Mouse (Mus musculus): ENCODE results near the gene Zfp764. TPM values are rescaled to one million over a fixed set of nuclear protein-coding genes. Genes with fewer than 3 reads are reported as not detected.
"Not testable (repeated sequence)": the region's sequence is repeated elsewhere in the genome, so short reads cannot be mapped to it uniquely, and the experiment has no call there.

Zfp764 gene
- 7.0 and 8.3 TPM in 2 replicates for polyA plus RNA-seq (2016; fragmentation: Nextera tagmentation; extraction: Ambion mirVana)

GRCm38 (mm10) chr7:127406002-127406987 lies at the start of gene Zfp764:
Zfp764 (minus strand) TSS chr7:127406822.
- peak within 1 kb of the TSS; percentile 83 for H3K27ac ChIP-seq
- not testable (repeated sequence) for H3K27me3 ChIP-seq; H3K4me1 ChIP-seq (replicated peaks); H3K9me3 ChIP-seq; H3K36me3 ChIP-seq
- 5% methylated on average over 40 of the region's 40 CpGs for WGBS
- peak within 1 kb of the TSS; percentile 88 for H3K4me2 ChIP-seq
- peak; percentile 75 for ATAC-seq (ENCODE audit: insufficient number of reproducible peaks, insufficient read depth, low FRiP score, low TSS enrichment, low read depth)
- peak within 1 kb of the TSS; percentile 57 for H3K4me3 ChIP-seq (replicated peaks)
- H3K9ac ChIP-seq (replicated peaks) = peak within 1 kb of the TSS; percentile 86

GRCm38 (mm10) chr7:127454905-127455304 lies 48.3 kb upstream of the Zfp764 start:
- peaks cover 73% of the 10 kb centered on the region for H3K36me3 ChIP-seq
- H3K27ac ChIP-seq = no peak overlapping the region
- 86% methylated on average over 7 of the region's 7 CpGs for WGBS

GRCm38 (mm10) chr7:127453056-127453455 lies 46.4 kb upstream of the Zfp764 start:
- 92% methylated on average over 2 of the region's 2 CpGs for WGBS
- Histone ChIP-seq H3K4me1 (replicated peaks) (peaks cover 31% of the 10 kb centered on the region), H3K9ac (replicated peaks) (no peak overlapping the region), H3K36me3 (peaks cover 61% of the 10 kb centered on the region), H3K9me3 (no peaks in the 10 kb centered on the region; the same call in 1 of the 2 replicates), H3K4me2 (no peak overlapping the region), H3K4me3 (replicated peaks) (no peak overlapping the region), H3K27me3 (no peaks in the 10 kb centered on the region), H3K27ac (no peak overlapping the region)
- no peak for ATAC-seq (ENCODE audit: insufficient number of reproducible peaks, insufficient read depth, low FRiP score, low TSS enrichment, low read depth)

More at GRCm38 (mm10) chr7:127454905-127455304, 48.3 kb upstream of the Zfp764 start:
- ATAC-seq (ENCODE audit: insufficient number of reproducible peaks, insufficient read depth, low FRiP score, low TSS enrichment, low read depth) = no peak
- H3K4me1 ChIP-seq (replicated peaks) = peaks cover 27% of the 10 kb centered on the region
- no peak overlapping the region for H3K4me2 ChIP-seq
- no peak overlapping the region for H3K4me3 ChIP-seq (replicated peaks)
- no peaks in the 10 kb centered on the region for H3K27me3 ChIP-seq
- no peaks in the 10 kb centered on the region; the same call in 1 of the 2 replicates for H3K9me3 ChIP-seq
- H3K9ac ChIP-seq (replicated peaks) = no peak overlapping the region

- no peak for ATAC-seq (ENCODE audit: insufficient number of reproducible peaks, insufficient read depth, low FRiP score, low TSS enrichment, low read depth)
- no peaks in the 10 kb centered on the region for H3K9me3 ChIP-seq
- H3K27ac ChIP-seq = no peak overlapping the region
- 89% methylated on average over 7 of the region's 7 CpGs for WGBS
- peak overlapping the region; percentile 96 for H3K9ac ChIP-seq (replicated peaks)
- no peaks in the 10 kb centered on the region for H3K27me3 ChIP-seq
- peak overlapping the region; percentile 80 for H3K4me3 ChIP-seq (replicated peaks)
- H3K36me3 ChIP-seq = peaks cover 62% of the 10 kb centered on the region
- peaks cover 37% of the 10 kb centered on the region for H3K4me1 ChIP-seq (replicated peaks)
- peak overlapping the region; percentile 76 for H3K4me2 ChIP-seq
Measured at GRCm38 (mm10) chr7:127449966-127450365, 43.3 kb upstream of the Zfp764 start.

GRCm38 (mm10) chr7:127448521-127449300 lies 42.1 kb upstream of the Zfp764 start, which contains the start of gene Zfp689:
Zfp689 (minus strand) TSS chr7:127449158.
- H3K4me1 ChIP-seq (replicated peaks) = peaks cover 37% of the 10 kb centered on the region
- no peaks in the 10 kb centered on the region for H3K27me3 ChIP-seq
- peak within 1 kb of the TSS; percentile 96 for H3K9ac ChIP-seq (replicated peaks)
- H3K9me3 ChIP-seq = no peaks in the 10 kb centered on the region
- ATAC-seq (ENCODE audit: insufficient number of reproducible peaks, insufficient read depth, low FRiP score, low TSS enrichment, low read depth) = peak; percentile 82
- peak within 1 kb of the TSS; percentile 76 for H3K4me2 ChIP-seq
- WGBS = under 1% methylated on average over 54 of the region's 54 CpGs
- peak within 1 kb of the TSS; percentile 97 for H3K27ac ChIP-seq
- H3K36me3 ChIP-seq = peaks cover 65% of the 10 kb centered on the region
- H3K4me3 ChIP-seq (replicated peaks) = peak within 1 kb of the TSS; percentile 80

GRCm38 (mm10) chr7:127443976-127444375 lies 37.4 kb upstream of the Zfp764 start:
- WGBS = 92% methylated on average over 20 of the region's 20 CpGs
- H3K9me3 ChIP-seq = no peaks in the 10 kb centered on the region
- ATAC-seq (ENCODE audit: insufficient number of reproducible peaks, insufficient read depth, low FRiP score, low TSS enrichment, low read depth) = no peak
- no peaks in the 10 kb centered on the region for H3K27me3 ChIP-seq
- H3K9ac ChIP-seq (replicated peaks) = no peak overlapping the region
- H3K36me3 ChIP-seq = peaks cover 64% of the 10 kb centered on the region
- H3K27ac ChIP-seq = no peak overlapping the region
- H3K4me1 ChIP-seq (replicated peaks) = peaks cover 5% of the 10 kb centered on the region
- no peak overlapping the region for H3K4me3 ChIP-seq (replicated peaks)
- no peak overlapping the region for H3K4me2 ChIP-seq

GRCm38 (mm10) chr7:127437724-127438123 lies 31.1 kb upstream of the Zfp764 start:
- Histone ChIP-seq H3K9me3 (peaks cover 12% of the 10 kb centered on the region), H3K4me2 (no peak overlapping the region), H3K9ac (replicated peaks) (no peak overlapping the region), H3K27me3 (no peaks in the 10 kb centered on the region), H3K36me3 (peaks cover 15% of the 10 kb centered on the region), H3K27ac (no peak overlapping the region), H3K4me3 (replicated peaks) (no peak overlapping the region), H3K4me1 (replicated peaks) (no peaks in the 10 kb centered on the region)
- ATAC-seq (ENCODE audit: insufficient number of reproducible peaks, insufficient read depth, low FRiP score, low TSS enrichment, low read depth) = no peak
- 90% methylated on average over 3 of the region's 3 CpGs for WGBS

- no peak overlapping the region for H3K4me3 ChIP-seq (replicated peaks)
- no peaks in the 10 kb centered on the region for H3K27me3 ChIP-seq
- H3K9me3 ChIP-seq = peaks cover 12% of the 10 kb centered on the region
- H3K4me1 ChIP-seq (replicated peaks) = no peaks in the 10 kb centered on the region
- H3K9ac ChIP-seq (replicated peaks) = no peak overlapping the region
- ATAC-seq (ENCODE audit: insufficient number of reproducible peaks, insufficient read depth, low FRiP score, low TSS enrichment, low read depth) = no peak
- no peaks in the 10 kb centered on the region for H3K36me3 ChIP-seq
- H3K27ac ChIP-seq = no peak overlapping the region
- 88% methylated on average over 4 of the region's 4 CpGs for WGBS
- H3K4me2 ChIP-seq = no peak overlapping the region
Measured at GRCm38 (mm10) chr7:127435206-127435605, 28.6 kb upstream of the Zfp764 start.

GRCm38 (mm10) chr7:127426354-127426753 lies 19.7 kb upstream of the Zfp764 start:
- 76% methylated on average over 3 of the region's 3 CpGs for WGBS
- H3K4me1 ChIP-seq (replicated peaks) = peaks cover 9% of the 10 kb centered on the region
- no peak for ATAC-seq (ENCODE audit: insufficient number of reproducible peaks, insufficient read depth, low FRiP score, low TSS enrichment, low read depth)

GRCm38 (mm10) chr7:127425911-127426310 lies 19.3 kb upstream of the Zfp764 start:
- no peak overlapping the region for H3K4me3 ChIP-seq (replicated peaks)
- ATAC-seq (ENCODE audit: insufficient number of reproducible peaks, insufficient read depth, low FRiP score, low TSS enrichment, low read depth) = no peak
- H3K4me2 ChIP-seq = no peak overlapping the region
- H3K27ac ChIP-seq = no peak overlapping the region
- 92% methylated on average over 2 of the region's 2 CpGs for WGBS
- H3K9me3 ChIP-seq = no peaks in the 10 kb centered on the region
- no peak overlapping the region for H3K9ac ChIP-seq (replicated peaks)
- peaks cover 13% of the 10 kb centered on the region for H3K4me1 ChIP-seq (replicated peaks)
- H3K27me3 ChIP-seq = peaks cover 22% of the 10 kb centered on the region
- no peaks in the 10 kb centered on the region for H3K36me3 ChIP-seq

More at GRCm38 (mm10) chr7:127426354-127426753, 19.7 kb upstream of the Zfp764 start:
- no peak overlapping the region for H3K27ac ChIP-seq
- no peak overlapping the region for H3K4me2 ChIP-seq
- H3K9ac ChIP-seq (replicated peaks) = no peak overlapping the region
- no peaks in the 10 kb centered on the region for H3K9me3 ChIP-seq
- H3K27me3 ChIP-seq = peaks cover 22% of the 10 kb centered on the region
- no peak overlapping the region for H3K4me3 ChIP-seq (replicated peaks)
- no peaks in the 10 kb centered on the region for H3K36me3 ChIP-seq

GRCm38 (mm10) chr7:127425291-127425690 lies 18.7 kb upstream of the Zfp764 start:
- no peak overlapping the region for H3K4me2 ChIP-seq
- H3K27ac ChIP-seq = no peak overlapping the region
- no peak overlapping the region for H3K9ac ChIP-seq (replicated peaks)
- peaks cover 22% of the 10 kb centered on the region for H3K27me3 ChIP-seq
- peaks cover 14% of the 10 kb centered on the region for H3K4me1 ChIP-seq (replicated peaks)
- ATAC-seq (ENCODE audit: insufficient number of reproducible peaks, insufficient read depth, low FRiP score, low TSS enrichment, low read depth) = no peak
- no peaks in the 10 kb centered on the region for H3K36me3 ChIP-seq
- H3K9me3 ChIP-seq = no peaks in the 10 kb centered on the region
- H3K4me3 ChIP-seq (replicated peaks) = no peak overlapping the region
- 89% methylated on average over 3 of the region's 3 CpGs for WGBS

Measured in limb, embryonic 12.5 days (tissue).